Comparison of ENCODE assay signal across 9 mouse cellular contexts in the genomic region with DNA sequence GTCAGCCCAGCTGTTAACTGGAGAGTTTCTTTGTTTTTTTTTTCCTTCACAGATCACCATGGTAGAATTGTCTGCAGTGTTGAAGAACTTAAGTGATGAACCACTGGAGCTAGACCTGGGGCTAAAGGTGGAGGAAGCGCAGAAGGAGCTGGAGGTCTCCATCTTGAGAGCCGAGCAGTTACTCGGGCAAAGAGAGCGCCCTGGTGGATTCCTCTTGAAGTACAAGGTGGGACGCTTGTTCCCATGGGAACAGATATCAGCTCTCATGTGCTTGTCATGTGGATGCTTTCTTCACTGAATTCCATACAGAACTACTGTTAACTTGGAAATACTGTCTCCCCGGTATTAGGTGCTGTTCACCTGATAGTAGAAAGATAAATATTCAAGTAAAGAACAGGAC.
DNase-seq lines count a peak whose midpoint lies in the region; ATAC-seq and TF ChIP-seq lines count a peak whose summit lies in the region.
"Had no signal": no experiment of that assay in that cellular context is flagged by ENCODE, and none has a peak within 500 bp of the region (broad histone marks: within the 10 kb centered on the region; RNA-seq: fewer than 3 reads in every experiment).

No protein-coding gene starts in this region.

- H3K4me3 ChIP-seq in forebrain, postnatal 0 days (ENCODE audit: low read depth, low read length), result no peak overlapping the region
- no peak overlapping the region for H3K4me3 ChIP-seq in forebrain, embryonic 10.5 days
- no peak overlapping the region for H3K4me3 ChIP-seq in midbrain, embryonic 14.5 days (replicated peaks; ENCODE audit: low read depth, low read length)
- no peak overlapping the region for H3K4me3 ChIP-seq in midbrain, embryonic 13.5 days (replicated peaks)
- H3K4me3 ChIP-seq in embryonic facial prominence, embryonic 10.5 days, result no peak overlapping the region
- no peak overlapping the region for H3K4me3 ChIP-seq in small intestine, adult 2 months (ENCODE audit: low read depth, low read length)
- H3K4me3 ChIP-seq: heart, embryonic 15.5 days had no signal

- DNase-seq in forebrain, postnatal 0 days, result peak; percentile 81
- no peak for DNase-seq in forebrain, embryonic 10.5 days (ENCODE audit: extremely low spot score, low spot score)
- peak; percentile 77 for DNase-seq in midbrain, embryonic 14.5 days
- DNase-seq in embryonic facial prominence, embryonic 10.5 days (ENCODE audit: low spot score), result peak; percentile 25
- DNase-seq in left cerebral cortex, adult 9 months (ENCODE audit: low spot score in 2 of 2), result peak; percentile 20 to 54

- no peak overlapping the region for H3K4me2 ChIP-seq in forebrain, postnatal 0 days (ENCODE audit: low read depth)
- no peak overlapping the region for H3K4me2 ChIP-seq in midbrain, embryonic 14.5 days (ENCODE audit: low read length)
- H3K4me2 ChIP-seq in midbrain, embryonic 13.5 days (replicated peaks), result no peak overlapping the region
- H3K4me2 ChIP-seq: heart, embryonic 15.5 days had no signal

- peaks cover 16% of the 10 kb centered on the region; the same call in 1 of the 2 replicates for H3K36me3 ChIP-seq in forebrain, postnatal 0 days (ENCODE audit: insufficient read depth)
- H3K36me3 ChIP-seq in forebrain, embryonic 10.5 days (replicated peaks), result peaks cover 96% of the 10 kb centered on the region
- H3K36me3 ChIP-seq in midbrain, embryonic 14.5 days (ENCODE audit: control insufficient read depth, insufficient read depth, low read length), result peaks cover 48% of the 10 kb centered on the region
- peaks cover 36% of the 10 kb centered on the region for H3K36me3 ChIP-seq in midbrain, embryonic 13.5 days
- H3K36me3 ChIP-seq in embryonic facial prominence, embryonic 10.5 days (replicated peaks), result peaks cover 85% of the 10 kb centered on the region
- H3K36me3 ChIP-seq in small intestine, adult 2 months (ENCODE audit: control insufficient read depth, insufficient read depth, low read length), result peaks cover 30% of the 10 kb centered on the region

- H3K9ac ChIP-seq in forebrain, postnatal 0 days, result no peak overlapping the region
- H3K9ac ChIP-seq in midbrain, embryonic 14.5 days (replicated peaks; ENCODE audit: low read length), result no peak overlapping the region
- H3K9ac ChIP-seq in midbrain, embryonic 13.5 days (replicated peaks), result no peak overlapping the region
- H3K9ac ChIP-seq: heart, embryonic 15.5 days had no signal

- H3K27ac ChIP-seq in forebrain, postnatal 0 days (ENCODE audit: low read depth, low read length), result no peak overlapping the region
- H3K27ac ChIP-seq in forebrain, embryonic 10.5 days, result no peak overlapping the region
- H3K27ac ChIP-seq in midbrain, embryonic 14.5 days (replicated peaks; ENCODE audit: low read depth, low read length), result no peak overlapping the region
- no peak overlapping the region for H3K27ac ChIP-seq in midbrain, embryonic 13.5 days
- no peak overlapping the region for H3K27ac ChIP-seq in embryonic facial prominence, embryonic 10.5 days (replicated peaks)
- no peak overlapping the region for H3K27ac ChIP-seq in small intestine, adult 2 months (ENCODE audit: insufficient read depth, low read depth, low read length)
- H3K27ac ChIP-seq: heart, embryonic 15.5 days had no signal

- no peaks in the 10 kb centered on the region for H3K4me1 ChIP-seq in forebrain, postnatal 0 days (ENCODE audit: insufficient read depth)
- 0 out of 2 replicates have a peak, but pooled peaks cover 3% of the 10 kb centered on the region for H3K4me1 ChIP-seq in forebrain, embryonic 10.5 days
- H3K4me1 ChIP-seq in midbrain, embryonic 14.5 days (ENCODE audit: control insufficient read depth, insufficient read depth, low read length), result no peaks in the 10 kb centered on the region
- H3K4me1 ChIP-seq in midbrain, embryonic 13.5 days (replicated peaks), result peaks cover 9% of the 10 kb centered on the region; the same call in 1 of the 2 replicates
- no peaks in the 10 kb centered on the region for H3K4me1 ChIP-seq in embryonic facial prominence, embryonic 10.5 days
- no peaks in the 10 kb centered on the region; the same call in 1 of the 2 replicates for H3K4me1 ChIP-seq in small intestine, adult 2 months (ENCODE audit: control insufficient read depth, insufficient read depth, insufficient read length, low read length)

- 53% methylated on average over 6 of the region's 6 CpGs for WGBS in forebrain, postnatal 0 days
- 65% methylated on average over 6 of the region's 6 CpGs for WGBS in forebrain, embryonic 10.5 days
- 68% methylated on average over 6 of the region's 6 CpGs for WGBS in midbrain, embryonic 14.5 days
- WGBS in midbrain, embryonic 13.5 days, result 67% methylated on average over 6 of the region's 6 CpGs
- 61% methylated on average over 6 of the region's 6 CpGs for WGBS in embryonic facial prominence, embryonic 10.5 days
- 83% methylated on average over 6 of the region's 6 CpGs for WGBS in small intestine, adult 2 months

- no peak for TF ChIP-seq POLR2A in small intestine, adult 2 months (IDR thresholded peaks at IDR 0.05; ENCODE audit: low read depth, low read length)

- no peaks in the 10 kb centered on the region for H3K27me3 ChIP-seq in forebrain, postnatal 0 days (ENCODE audit: insufficient read depth, low read length)
- no peaks in the 10 kb centered on the region for H3K27me3 ChIP-seq in forebrain, embryonic 10.5 days (ENCODE audit: poor library complexity, severe bottlenecking)
- no peaks in the 10 kb centered on the region for H3K27me3 ChIP-seq in midbrain, embryonic 14.5 days (ENCODE audit: control insufficient read depth, insufficient read depth, low read length)
- H3K27me3 ChIP-seq in midbrain, embryonic 13.5 days, result no peaks in the 10 kb centered on the region
- no peaks in the 10 kb centered on the region for H3K27me3 ChIP-seq in embryonic facial prominence, embryonic 10.5 days (replicated peaks; ENCODE audit: low read depth, poor library complexity, severe bottlenecking)
- no peaks in the 10 kb centered on the region for H3K27me3 ChIP-seq in small intestine, adult 2 months (ENCODE audit: control insufficient read depth, insufficient read depth, low read length)
- H3K27me3 ChIP-seq: heart, embryonic 15.5 days had no signal

- peak; percentile 80 for TF ChIP-seq CTCF in forebrain, postnatal 0 days (IDR thresholded peaks at IDR 0.05; ENCODE audit: low read depth)
- TF ChIP-seq CTCF in small intestine, adult 2 months (IDR thresholded peaks at IDR 0.05; ENCODE audit: extremely low read depth, insufficient read length, insufficient replicate concordance, low read depth, low read length), result 0 out of 2 replicates have a peak, but pooled peaks have one; percentile 11

- ATAC-seq in forebrain, postnatal 0 days, result peak; percentile 96
- ATAC-seq in midbrain, embryonic 14.5 days (ENCODE audit: low FRiP score, low TSS enrichment), result no peak
- ATAC-seq in midbrain, embryonic 13.5 days, result no peak
- no peak for ATAC-seq in inflammation-experienced regulatory T-cells, adult 6 months

- no peaks in the 10 kb centered on the region for H3K9me3 ChIP-seq in forebrain, postnatal 0 days (ENCODE audit: low read length)
- H3K9me3 ChIP-seq in forebrain, embryonic 10.5 days, result no peaks in the 10 kb centered on the region
- no peaks in the 10 kb centered on the region for H3K9me3 ChIP-seq in midbrain, embryonic 14.5 days (ENCODE audit: control insufficient read depth, low read length)
- no peaks in the 10 kb centered on the region for H3K9me3 ChIP-seq in midbrain, embryonic 13.5 days
- H3K9me3 ChIP-seq in embryonic facial prominence, embryonic 10.5 days, result no peaks in the 10 kb centered on the region
- H3K9me3 ChIP-seq: heart, embryonic 15.5 days had no signal
